In genomic region chr15:83100332-83100662, GRCm38 (mm10) we compare ENCODE assay signal across 8 mouse cellular contexts. TPM values are rescaled to one million over a fixed set of nuclear protein-coding genes. Genes with fewer than 3 reads are reported as not detected.
DNase-seq lines count a peak whose midpoint lies in the region; ATAC-seq and TF ChIP-seq lines count a peak whose summit lies in the region.

No protein-coding gene starts in this region.

- no peak; the same call in 1 of the 2 replicates for ATAC-seq in heart, embryonic 16.5 days (replicated peaks; ENCODE audit: extremely low read depth, insufficient read depth, low FRiP score)
- ATAC-seq in hindbrain, embryonic 11.5 days (ENCODE audit: low FRiP score), result no peak
- ATAC-seq in megakaryocyte progenitor cell, adult 5-6 weeks (replicated peaks; ENCODE audit: poor library complexity), result no peak

- DNase-seq in heart, postnatal 4 days, result no peak
- DNase-seq in MEL (ENCODE audit: low read depth, low spot score), result no peak
- DNase-seq in hindbrain, embryonic 11.5 days (ENCODE audit: low spot score), result no peak
- no peak for DNase-seq in midbrain, embryonic 10.5 days (ENCODE audit: low spot score)
- DNase-seq in B cell, adult 2 months, result no peak
- DNase-seq in spleen, postnatal 10 days (ENCODE audit: low spot score in 2 of 2), result no peak

- 3% methylated on average over 8 of the region's 8 CpGs for WGBS in heart, embryonic 16.5 days
- WGBS in hindbrain, embryonic 11.5 days, result 5% methylated on average over 8 of the region's 8 CpGs
- 4% methylated on average over 8 of the region's 8 CpGs for WGBS in midbrain, embryonic 10.5 days

- peak overlapping the region; percentile 67 for H3K4me3 ChIP-seq in heart, embryonic 16.5 days (ENCODE audit: low read length)
- H3K4me3 ChIP-seq in MEL (ENCODE audit: control insufficient read depth in 1 of 2, insufficient read depth in 1 of 2, low read depth in 2 of 2, low read length in 2 of 2), result peak overlapping the region; percentile 81 to 84
- H3K4me3 ChIP-seq in hindbrain, embryonic 11.5 days (ENCODE audit: low read depth, low read length), result peak overlapping the region; percentile 41
- peak overlapping the region; percentile 63 for H3K4me3 ChIP-seq in midbrain, embryonic 10.5 days

- no peak for TF ChIP-seq RAD21 in MEL (IDR thresholded peaks at IDR 0.05; ENCODE audit: low read depth, low read length)

- no peaks in the 10 kb centered on the region for H3K9me3 ChIP-seq in heart, embryonic 16.5 days (replicated peaks; ENCODE audit: control insufficient read depth, low read length)
- no peaks in the 10 kb centered on the region for H3K9me3 ChIP-seq in MEL (replicated peaks; ENCODE audit: insufficient read depth, low read length)
- H3K9me3 ChIP-seq in hindbrain, embryonic 11.5 days (ENCODE audit: control insufficient read depth, low read length), result no peaks in the 10 kb centered on the region
- no peaks in the 10 kb centered on the region for H3K9me3 ChIP-seq in midbrain, embryonic 10.5 days (replicated peaks)

- peak; percentile 46 to 81; a peak in 1 of 4 replicates for TF ChIP-seq POLR2A in MEL (IDR thresholded peaks at IDR 0.05; ENCODE audit: control insufficient read depth in 1 of 2, insufficient read depth in 1 of 2, low read depth in 1 of 2, low read length in 2 of 2, poor library complexity in 1 of 2)

- H3K79me2 ChIP-seq in MEL (ENCODE audit: control insufficient read depth, insufficient read depth, low read length, poor library complexity), result peaks cover 2% of the 10 kb centered on the region; the same call in 1 of the 2 replicates

- no peak for TF ChIP-seq EP300 in MEL (IDR thresholded peaks at IDR 0.05; ENCODE audit: low read depth in 1 of 2, low read length in 2 of 2)

- H3K9ac ChIP-seq in heart, embryonic 16.5 days (ENCODE audit: low read length), result peak overlapping the region; percentile 87
- H3K9ac ChIP-seq in MEL (ENCODE audit: control insufficient read depth, low read depth, low read length, poor library complexity, severe bottlenecking), result peak overlapping the region; percentile 91
- H3K9ac ChIP-seq in hindbrain, embryonic 11.5 days (ENCODE audit: low read depth, low read length), result peak overlapping the region; percentile 64

- no peak for TF ChIP-seq CTCF in MEL (IDR thresholded peaks at IDR 0.05 in 2 of 3, conservative IDR thresholded peaks at IDR 0.05 in 1 of 3; ENCODE audit: control insufficient read depth in 1 of 3, insufficient read depth in 1 of 3, low read depth in 2 of 3, low read length in 3 of 3, poor library complexity in 1 of 3, severe bottlenecking in 1 of 3)

- H3K4me2 ChIP-seq in heart, embryonic 16.5 days (ENCODE audit: low read depth, low read length), result peak overlapping the region; percentile 85
- H3K4me2 ChIP-seq in hindbrain, embryonic 11.5 days (replicated peaks; ENCODE audit: low read depth, low read length), result peak overlapping the region; percentile 81

- no peaks in the 10 kb centered on the region for H3K36me3 ChIP-seq in heart, embryonic 16.5 days (ENCODE audit: control insufficient read depth, insufficient read depth)
- no peaks in the 10 kb centered on the region for H3K36me3 ChIP-seq in MEL (ENCODE audit: control insufficient read depth in 1 of 2, insufficient read depth in 2 of 2, low read length in 2 of 2)
- H3K36me3 ChIP-seq in hindbrain, embryonic 11.5 days (ENCODE audit: control insufficient read depth, insufficient read depth, low read length), result no peaks in the 10 kb centered on the region
- H3K36me3 ChIP-seq in midbrain, embryonic 10.5 days, result no peaks in the 10 kb centered on the region

- peaks cover 5% of the 10 kb centered on the region; the same call in 1 of the 2 replicates for H3K27me3 ChIP-seq in heart, embryonic 16.5 days (ENCODE audit: control insufficient read depth, insufficient read depth, low read length)
- no peaks in the 10 kb centered on the region for H3K27me3 ChIP-seq in MEL (ENCODE audit: control insufficient read depth in 1 of 2, insufficient read depth in 2 of 2, low read length in 2 of 2)
- peaks cover 7% of the 10 kb centered on the region; the same call in 1 of the 2 replicates for H3K27me3 ChIP-seq in hindbrain, embryonic 11.5 days (ENCODE audit: control insufficient read depth, insufficient read depth, low read length)
- peaks cover 47% of the 10 kb centered on the region for H3K27me3 ChIP-seq in midbrain, embryonic 10.5 days (ENCODE audit: low read depth, poor library complexity, severe bottlenecking)

- H3K4me1 ChIP-seq in heart, embryonic 16.5 days (ENCODE audit: control insufficient read depth, insufficient read depth, low read length), result peaks cover 6% of the 10 kb centered on the region
- peaks cover 0 to 4% of the 10 kb centered on the region in 2 experiments; a peak in 2 of 4 replicates for H3K4me1 ChIP-seq in MEL (ENCODE audit: control insufficient read depth in 1 of 2, insufficient read depth in 2 of 2, low read length in 2 of 2)
- H3K4me1 ChIP-seq in hindbrain, embryonic 11.5 days (replicated peaks; ENCODE audit: control insufficient read depth, insufficient read depth, low read length), result peaks cover 2% of the 10 kb centered on the region; the same call in 1 of the 2 replicates
- peaks cover 41% of the 10 kb centered on the region for H3K4me1 ChIP-seq in midbrain, embryonic 10.5 days

- H3K27ac ChIP-seq in heart, embryonic 16.5 days (ENCODE audit: low read length), result peak overlapping the region; percentile 86
- H3K27ac ChIP-seq in MEL (ENCODE audit: control insufficient read depth, low read depth, low read length), result peak overlapping the region; percentile 57
- no peak overlapping the region for H3K27ac ChIP-seq in hindbrain, embryonic 11.5 days (ENCODE audit: low read depth, low read length)
- peak overlapping the region; percentile 84 for H3K27ac ChIP-seq in midbrain, embryonic 10.5 days (replicated peaks)

TF ChIP-seq in MEL, 35 proteins besides CTCF, POLR2A, EP300 and RAD21:
- no peak for TF ChIP-seq E2F4 (IDR thresholded peaks at IDR 0.05; ENCODE audit: borderline replicate concordance, low read depth, low read length)
- 0 out of 2 replicates have a peak, but pooled peaks have one; percentile 2 for TF ChIP-seq TCF12 (IDR thresholded peaks at IDR 0.05; ENCODE audit: low read depth, low read length)
- TF ChIP-seq ZKSCAN1 (IDR thresholded peaks at IDR 0.05; ENCODE audit: low read depth, low read length), result no peak
- no peak for TF ChIP-seq USF1 (IDR thresholded peaks at IDR 0.05; ENCODE audit: low read depth, low read length)
- no peak for TF ChIP-seq TAL1 (IDR thresholded peaks at IDR 0.05; ENCODE audit: low read length)
- TF ChIP-seq RCOR1 (IDR thresholded peaks at IDR 0.05; ENCODE audit: low read depth, low read length), result no peak
- TF ChIP-seq UBTF (IDR thresholded peaks at IDR 0.05; ENCODE audit: borderline replicate concordance, insufficient read depth, low read depth, low read length), result no peak

RNA-seq across cellular contexts. Expression of gene Serhl, which starts 11.0 kb away (rescaled TPM):
- polyA plus RNA-seq in heart, embryonic 16.5 days (2015; fragmentation: Nextera tagmentation; extraction: Ambion mirVana), result 77.1 and 80.5 TPM in 2 replicates
- total RNA-seq in heart, postnatal 4 days (2021), result 10 to 100 TPM; 73.2 to 74.7 TPM
- 19.5 and 19.6 TPM in 2 replicates for total RNA-seq in MEL (2012; rRNA removed)
- 10 to 100 TPM in 1 of 2 experiments, not detected in 1; 57.3 TPM for polyA plus RNA-seq in MEL (2012; ENCODE audit: insufficient read depth in 1 of 2, insufficient read length in 2 of 2, low read depth in 1 of 2, low replicate concordance in 2 of 2, missing spikeins in 1 of 2)
- polyA plus RNA-seq in hindbrain, embryonic 11.5 days (2014; fragmentation: Nextera tagmentation; extraction: Ambion mirVana), result 40.2 and 42.6 TPM in 2 replicates
- polyA plus RNA-seq in midbrain, embryonic 10.5 days (2016; fragmentation: Nextera tagmentation; extraction: Ambion mirVana), result 54.2 and 56.0 TPM in 2 replicates
- 36.7 and 56.1 TPM in 2 replicates for total RNA-seq in megakaryocyte progenitor cell, adult 5-6 weeks (2015)
- total RNA-seq in megakaryocyte progenitor cell, adult 5-6 weeks (2017), result 37.9 and 40.8 TPM in 2 replicates

RNA-seq across cellular contexts. Expression of gene Rrp7a, which starts 22.3 kb away (rescaled TPM):
- polyA plus RNA-seq in heart, embryonic 16.5 days (2015; fragmentation: Nextera tagmentation; extraction: Ambion mirVana), result 43.3 and 47.3 TPM in 2 replicates
- total RNA-seq in heart, postnatal 4 days (2021), result 10 to 100 TPM; 54.6 to 56.3 TPM
- 134 and 155 TPM in 2 replicates for total RNA-seq in MEL (2012; rRNA removed)
- polyA plus RNA-seq in MEL (2012; ENCODE audit: insufficient read depth in 1 of 2, insufficient read length in 2 of 2, low read depth in 1 of 2, low replicate concordance in 2 of 2, missing spikeins in 1 of 2), result 100 to 1,000 TPM; 283 to 483 TPM
- polyA plus RNA-seq in hindbrain, embryonic 11.5 days (2014; fragmentation: Nextera tagmentation; extraction: Ambion mirVana), result 54.6 and 63.4 TPM in 2 replicates
- 88.1 and 91.4 TPM in 2 replicates for polyA plus RNA-seq in midbrain, embryonic 10.5 days (2016; fragmentation: Nextera tagmentation; extraction: Ambion mirVana)
- 47.7 and 50.9 TPM in 2 replicates for total RNA-seq in megakaryocyte progenitor cell, adult 5-6 weeks (2015)
- 56.3 and 69.6 TPM in 2 replicates for total RNA-seq in megakaryocyte progenitor cell, adult 5-6 weeks (2017)

RNA-seq across cellular contexts. Expression of gene Poldip3, which starts 48.9 kb away (rescaled TPM):
- polyA plus RNA-seq in heart, embryonic 16.5 days (2015; fragmentation: Nextera tagmentation; extraction: Ambion mirVana), result 75.9 and 79.0 TPM in 2 replicates
- total RNA-seq in heart, postnatal 4 days (2021), result 10 to 100 TPM; 52.6 to 58.4 TPM
- 104 and 113 TPM in 2 replicates for total RNA-seq in MEL (2012; rRNA removed)
- 100 to 1,000 TPM in 1 of 2 experiments, not detected in 1; 123 TPM for polyA plus RNA-seq in MEL (2012; ENCODE audit: insufficient read depth in 1 of 2, insufficient read length in 2 of 2, low read depth in 1 of 2, low replicate concordance in 2 of 2, missing spikeins in 1 of 2)
- polyA plus RNA-seq in hindbrain, embryonic 11.5 days (2014; fragmentation: Nextera tagmentation; extraction: Ambion mirVana), result 162 and 163 TPM in 2 replicates
- 189 and 190 TPM in 2 replicates for polyA plus RNA-seq in midbrain, embryonic 10.5 days (2016; fragmentation: Nextera tagmentation; extraction: Ambion mirVana)
- total RNA-seq in megakaryocyte progenitor cell, adult 5-6 weeks (2015), result 39.8 and 42.4 TPM in 2 replicates
- total RNA-seq in megakaryocyte progenitor cell, adult 5-6 weeks (2017), result 83.3 and 100 TPM in 2 replicates
